Mouse (Mus musculus) myocyte (in vitro differentiated cells): ENCODE results near the gene Camk2d.

Source experiments
- CEBPB ChIP-seq: IDR thresholded peaks from 2 replicates; pipeline ENCODE4 v1.6.1; 2011; ENCODE audit warnings: mild to moderate bottlenecking, moderate library complexity; ENCODE audit not compliant: poor library complexity, insufficient read depth, severe bottlenecking
- MAX ChIP-seq: IDR thresholded peaks from one replicate; pipeline ENCODE4 v1.6.1; 2011; ENCODE audit warnings: low read depth, mild to moderate bottlenecking, control low read depth
- MYOG ChIP-seq, 3 experiments: IDR thresholded peaks; one replicate each; pipeline ENCODE4 v1.6.1; 2011; ENCODE audit warnings: control low read depth in 2 of 3, low read depth in 2 of 3, mild to moderate bottlenecking in 2 of 3; ENCODE audit not compliant: insufficient read length in 2 of 3, control insufficient read depth in 1 of 3, insufficient read depth in 1 of 3
- POLR2A ChIP-seq: IDR thresholded peaks from one replicate; pipeline ENCODE4 v1.6.1; 2011; ENCODE audit warnings: low read depth, mild to moderate bottlenecking, control low read depth, moderate library complexity; ENCODE audit not compliant: insufficient read length
- POLR2AphosphoS2 ChIP-seq: IDR thresholded peaks from one replicate; pipeline ENCODE4 v1.6.1; 2011; ENCODE audit warnings: low read depth, control low read depth; ENCODE audit not compliant: insufficient read length
- REST ChIP-seq: IDR thresholded peaks from one replicate; pipeline ENCODE4 v1.6.1; 2011; ENCODE audit warnings: mild to moderate bottlenecking, control low read depth, moderate library complexity; ENCODE audit not compliant: insufficient read depth, insufficient read length
- SRF ChIP-seq: IDR thresholded peaks from one replicate; pipeline ENCODE4 v1.6.1; 2011; ENCODE audit warnings: low read depth; ENCODE audit not compliant: control insufficient read depth, insufficient read length
- TCF12 ChIP-seq: IDR thresholded peaks from one replicate; pipeline ENCODE4 v1.6.1; 2011; ENCODE audit warnings: mild to moderate bottlenecking, control low read depth; ENCODE audit not compliant: poor library complexity, insufficient read depth, severe bottlenecking
- USF1 ChIP-seq: IDR thresholded peaks from one replicate; pipeline ENCODE4 v1.6.1; 2011; ENCODE audit warnings: low read depth, mild to moderate bottlenecking, control low read depth, moderate library complexity

DNA sequence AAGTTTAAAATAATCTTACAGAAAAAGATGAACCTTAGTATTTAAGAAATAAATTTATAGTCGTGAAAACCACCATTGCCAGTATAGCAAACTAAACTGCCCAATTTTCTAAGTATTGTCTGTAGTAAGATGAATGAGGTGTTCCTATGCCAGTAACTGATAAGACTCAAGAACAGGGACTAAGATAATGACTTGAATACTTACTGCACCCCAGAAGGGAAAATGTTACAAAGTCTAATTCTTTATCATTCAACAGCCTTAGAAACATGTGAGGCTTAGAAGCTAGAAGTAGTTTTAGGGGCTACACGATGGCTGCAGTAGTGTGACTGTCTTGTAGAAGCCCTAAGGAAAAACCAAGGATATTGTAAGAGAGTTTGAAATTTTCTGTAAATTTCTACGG, 200.9 kb downstream of the Camk2d start:
- TF ChIP-seq TCF12 (no peak), POLR2A (no peak), REST (no peak), CEBPB (no peak), USF1 (no peak), MYOG (IDR thresholded peaks at IDR 0.05; ENCODE audit: control insufficient read depth in 1 of 3, insufficient read depth in 1 of 3, insufficient read length in 2 of 3, low read depth in 2 of 3) (no peak), POLR2AphosphoS2 (no peak), MAX (no peak), SRF (no peak)
